11 mouse cellular contexts compared by ENCODE assay signal in genomic region chr12:100326732-100327131, GRCm38 (mm10).
DNase-seq lines count a peak whose midpoint lies in the region; ATAC-seq and TF ChIP-seq lines count a peak whose summit lies in the region.
"Had no signal": no experiment of that assay in that cellular context is flagged by ENCODE, and none has a peak within 500 bp of the region (broad histone marks: within the 10 kb centered on the region; RNA-seq: fewer than 3 reads in every experiment).

No protein-coding gene starts in this region.

- no peak for TF ChIP-seq CTCF in thymus, adult 2 months (IDR thresholded peaks at IDR 0.05; ENCODE audit: borderline replicate concordance, control insufficient read depth, extremely low read depth, insufficient read depth, low read length, poor library complexity)

- H3K4me3 ChIP-seq in intestine, embryonic 15.5 days (replicated peaks): no peak overlapping the region
- H3K4me3 ChIP-seq in thymus, adult 2 months (ENCODE audit: control insufficient read depth, insufficient read depth, low read length): no peak overlapping the region
- H3K4me3 ChIP-seq: erythroblast, embryonic 14.5 days; heart, adult 2 months; lung, embryonic 15.5 days had no signal

- peaks cover 4% of the 10 kb centered on the region; the same call in 1 of the 2 replicates for H3K36me3 ChIP-seq in intestine, embryonic 15.5 days
- H3K36me3 ChIP-seq in thymus, adult 2 months (ENCODE audit: control insufficient read depth, insufficient read depth, low read length): no peaks in the 10 kb centered on the region
- H3K36me3 ChIP-seq: lung, embryonic 15.5 days had no signal

- H3K27me3 ChIP-seq in intestine, embryonic 15.5 days (replicated peaks): no peaks in the 10 kb centered on the region
- H3K27me3 ChIP-seq in thymus, adult 2 months (ENCODE audit: control insufficient read depth, insufficient read depth, low read length): no peaks in the 10 kb centered on the region
- H3K27me3 ChIP-seq: lung, embryonic 15.5 days had no signal

- WGBS in intestine, embryonic 15.5 days: 94% methylated on average over 2 of the region's 2 CpGs
- WGBS in thymus, adult 2 months: 83% methylated on average over 1 of the region's 2 CpGs

- H3K4me1 ChIP-seq in intestine, embryonic 15.5 days (replicated peaks): no peaks in the 10 kb centered on the region
- H3K4me1 ChIP-seq in thymus, adult 2 months (replicated peaks; ENCODE audit: control insufficient read depth, insufficient read depth, low read length): peaks cover 15% of the 10 kb centered on the region

- H3K27ac ChIP-seq in intestine, embryonic 15.5 days: no peak overlapping the region
- H3K27ac ChIP-seq in thymus, adult 2 months (ENCODE audit: control insufficient read depth, insufficient read depth, low read length): no peak overlapping the region
- H3K27ac ChIP-seq: heart, adult 2 months; lung, embryonic 15.5 days had no signal

- ATAC-seq in intestine, embryonic 15.5 days: peak; percentile 25; the same call in 1 of the 2 replicates

- H3K9me3 ChIP-seq in intestine, embryonic 15.5 days: no peaks in the 10 kb centered on the region
- H3K9me3 ChIP-seq: lung, embryonic 15.5 days had no signal

- TF ChIP-seq POLR2A in thymus, adult 2 months (IDR thresholded peaks at IDR 0.05; ENCODE audit: control insufficient read depth, extremely low read depth, insufficient read depth, low read length, poor library complexity): no peak

- peak; percentile 94 for DNase-seq in heart, adult 11 months
- no peak for DNase-seq in heart, postnatal 14 days
- DNase-seq in 416B (ENCODE audit: low read depth): peak; percentile 57
- DNase-seq in adrenal gland, adult 8-10 months: peak; percentile 71
- DNase-seq in frontal cortex, postnatal 10 days (ENCODE audit: low spot score in 2 of 2): no peak
- DNase-seq in thymus, adult 2 months: no peak
- DNase-seq: heart, adult 2 months; thymus, adult 18-20 months had no signal

- intact Hi-C loops in heart, postnatal 14 days (cut with DNase I): no loop called here

- no peak overlapping the region for H3K4me2 ChIP-seq in intestine, embryonic 15.5 days (replicated peaks)
- H3K4me2 ChIP-seq: lung, embryonic 15.5 days had no signal

- no peak overlapping the region for H3K9ac ChIP-seq in intestine, embryonic 15.5 days
- H3K9ac ChIP-seq: lung, embryonic 15.5 days had no signal

Comparison
In these comparisons a context has a peak if more than half of its experiments do, and no peak if none do; other contexts are left out.
1. DNase-seq: peak in heart, adult 11 months (single experiment), 416B (single experiment) and adrenal gland, adult 8-10 months (single experiment); none in heart, postnatal 14 days (0 of 2), frontal cortex, postnatal 10 days (0 of 2) and thymus, adult 2 months (single experiment).